Mouse (Mus musculus) heart, embryonic 14.5 days (tissue): ENCODE measurements at regions not wholly inside any gene's neighbourhood (a gene's known extent, or its start where the extent isn't known, plus 50 kb on each side); places are given as distances from the start of the nearest gene placed in this dataset.

ENCODE experiments used
- ATAC-seq: fragments of 200-750 bp; cut with Nextera tagmentation; 2 replicates; pipeline ENCODE4 v1.8.0; 2017; ENCODE audit warnings: low read depth, moderate TSS enrichment; ENCODE audit not compliant: insufficient number of reproducible peaks, insufficient read depth, low FRiP score
- H3K27ac ChIP-seq, 2 experiments: fragments of 200-500 bp in 1 of 2; fragments of 300-500 bp in 1 of 2; sonication (generic) in 1 of 2; replicated peaks in 1 of 2; 2 replicates each; pipeline ENCODE4 v1.5.1; 2012 to 2014; ENCODE audit warnings: low read depth in 2 of 2, low read length in 2 of 2, control low read depth in 1 of 2, mild to moderate bottlenecking in 1 of 2, mixed read lengths in 1 of 2; ENCODE audit not compliant: control insufficient read depth in 1 of 2, insufficient read depth in 1 of 2
- H3K27me3 ChIP-seq: fragments of 300-500 bp; sonication (generic); 2 replicates; pipeline ENCODE4 v1.6.1; 2014; ENCODE audit warnings: mild to moderate bottlenecking, low read length, control low read depth; ENCODE audit not compliant: control insufficient read depth, insufficient read depth
- H3K36me3 ChIP-seq: fragments of 300-500 bp; sonication (generic); 2 replicates; pipeline ENCODE4 v1.6.1; 2014; ENCODE audit warnings: mild to moderate bottlenecking, control low read depth, low read length, mixed read lengths; ENCODE audit not compliant: control insufficient read depth, insufficient read depth
- H3K4me1 ChIP-seq, 2 experiments: fragments of 200-500 bp in 1 of 2; fragments of 300-500 bp in 1 of 2; sonication (generic) in 1 of 2; 2 replicates each; pipeline ENCODE4 v1.6.1; 2012 to 2014; ENCODE audit warnings: low read length in 2 of 2, control low read depth in 1 of 2, mixed read lengths in 1 of 2; ENCODE audit not compliant: control insufficient read depth in 2 of 2, insufficient read depth in 2 of 2
- H3K4me2 ChIP-seq: fragments of 300-500 bp; sonication (generic); 2 replicates; pipeline ENCODE4 v1.6.1; 2014; ENCODE audit warnings: mild to moderate bottlenecking, low read length
- H3K4me3 ChIP-seq, 2 experiments: fragments of 200-500 bp in 1 of 2; fragments of 300-500 bp in 1 of 2; sonication (generic) in 1 of 2; 2 replicates each; pipeline ENCODE4 v1.5.1; 2012 to 2014; ENCODE audit warnings: low read length in 2 of 2, mild to moderate bottlenecking in 2 of 2, control low read depth in 1 of 2, low read depth in 1 of 2, moderate library complexity in 1 of 2; ENCODE audit not compliant: control insufficient read depth in 1 of 2, insufficient read depth in 1 of 2
- H3K9ac ChIP-seq: fragments of 300-500 bp; sonication (generic); 2 replicates; pipeline ENCODE4 v1.6.1; 2014; ENCODE audit warnings: mild to moderate bottlenecking, low read length
- H3K9me3 ChIP-seq: fragments of 300-500 bp; sonication (generic); 2 replicates; pipeline ENCODE4 v1.6.1; 2016; ENCODE audit warnings: low read length, control low read depth; ENCODE audit not compliant: control insufficient read depth
- WGBS: fragments of 180-500 bp; shearing (Covaris S2); extraction: QIAGEN DNeasy Blood & Tissue Kit; methylation state at CpG from one replicate; pipeline ENCODE4 v1.1.7; 2014; 5-methylcytosine and 5-hydroxymethylcytosine counted together

DNA sequence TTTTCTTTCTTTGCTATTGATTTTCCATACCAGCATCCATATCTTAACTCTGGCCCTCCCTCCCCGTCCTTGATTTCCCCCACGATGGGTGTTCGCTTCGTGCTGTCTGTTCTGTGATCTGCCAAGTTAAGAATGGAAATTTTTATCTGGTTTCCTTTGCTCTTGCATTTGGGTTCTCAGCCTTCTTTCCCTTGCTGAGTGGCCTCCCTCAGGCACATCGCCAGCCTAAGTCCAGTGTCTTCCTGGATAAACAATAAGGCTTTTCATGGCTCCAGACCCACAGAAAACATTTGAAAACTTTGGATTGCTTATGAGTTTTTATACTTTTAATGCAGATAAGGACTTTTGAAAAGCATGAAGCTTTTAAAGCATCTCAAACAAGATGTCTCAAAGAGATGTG lies 355.9 kb upstream of the Maf start:
- Histone ChIP-seq H3K4me3 (no peak overlapping the region), H3K9me3 (no peaks in the 10 kb centered on the region), H3K36me3 (no peaks in the 10 kb centered on the region), H3K27me3 (no peaks in the 10 kb centered on the region), H3K9ac (no peak overlapping the region), H3K4me1 (no peaks in the 10 kb centered on the region), H3K27ac (no peak overlapping the region), H3K4me2 (no peak overlapping the region)
- no peak for ATAC-seq
- 68% methylated on average over 5 of the region's 5 CpGs for WGBS

DNA sequence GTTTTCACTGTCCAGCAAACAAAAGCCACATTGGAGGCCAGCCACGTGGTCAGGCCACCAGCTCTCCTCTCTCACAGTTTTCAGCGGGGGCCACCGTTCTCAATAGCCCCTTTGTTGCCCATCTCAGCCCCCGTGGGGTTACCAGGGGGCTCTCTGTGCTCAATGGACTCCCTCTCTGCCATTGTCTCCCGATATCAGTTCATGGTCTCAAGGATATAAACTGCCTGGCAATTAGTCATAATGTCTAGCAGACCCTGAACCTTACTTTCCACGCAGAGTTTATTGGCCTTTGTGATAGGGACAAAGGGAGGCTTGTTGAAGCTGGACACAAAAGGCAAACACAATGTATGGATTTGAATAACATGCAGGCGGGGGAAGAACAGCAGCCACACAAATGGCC lies 345.9 kb upstream of the Maf start:
- WGBS: 59% methylated on average over 7 of the region's 7 CpGs
- ATAC-seq: no peak
- Histone ChIP-seq H3K4me1 (0 out of 4 replicates have a peak, but pooled peaks cover 0 to 2% of the 10 kb centered on the region in 2 experiments), H3K9ac (no peak overlapping the region), H3K4me2 (no peak overlapping the region), H3K27ac (no peak overlapping the region), H3K27me3 (no peaks in the 10 kb centered on the region), H3K36me3 (no peaks in the 10 kb centered on the region), H3K9me3 (no peaks in the 10 kb centered on the region), H3K4me3 (no peak overlapping the region)

DNA sequence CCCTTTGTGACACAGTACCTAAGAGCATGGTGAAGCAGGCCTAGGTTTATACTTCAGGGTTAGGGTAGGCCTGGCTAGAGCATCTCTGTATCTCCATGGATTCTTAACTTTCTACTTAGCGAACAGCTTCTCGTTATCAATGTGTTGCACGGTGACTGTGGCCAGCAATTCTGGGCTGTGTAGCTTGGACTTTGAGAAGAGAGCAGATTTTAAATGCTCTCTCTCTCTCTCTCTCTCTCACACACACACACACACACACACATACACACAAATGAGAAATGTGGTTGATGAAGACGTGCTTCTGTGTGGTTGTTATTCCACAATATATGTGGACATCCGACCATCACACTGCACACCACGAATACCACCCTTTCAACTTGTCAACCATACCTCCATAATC lies 345.4 kb upstream of the Maf start:
- Histone ChIP-seq H3K4me2 (no peak overlapping the region), H3K4me1 (0 out of 4 replicates have a peak, but pooled peaks cover 0 to 2% of the 10 kb centered on the region in 2 experiments), H3K27ac (no peak overlapping the region), H3K27me3 (no peaks in the 10 kb centered on the region), H3K4me3 (no peak overlapping the region), H3K36me3 (no peaks in the 10 kb centered on the region), H3K9ac (no peak overlapping the region), H3K9me3 (no peaks in the 10 kb centered on the region)
- WGBS: 57% methylated on average over 6 of the region's 6 CpGs
- no peak for ATAC-seq

DNA sequence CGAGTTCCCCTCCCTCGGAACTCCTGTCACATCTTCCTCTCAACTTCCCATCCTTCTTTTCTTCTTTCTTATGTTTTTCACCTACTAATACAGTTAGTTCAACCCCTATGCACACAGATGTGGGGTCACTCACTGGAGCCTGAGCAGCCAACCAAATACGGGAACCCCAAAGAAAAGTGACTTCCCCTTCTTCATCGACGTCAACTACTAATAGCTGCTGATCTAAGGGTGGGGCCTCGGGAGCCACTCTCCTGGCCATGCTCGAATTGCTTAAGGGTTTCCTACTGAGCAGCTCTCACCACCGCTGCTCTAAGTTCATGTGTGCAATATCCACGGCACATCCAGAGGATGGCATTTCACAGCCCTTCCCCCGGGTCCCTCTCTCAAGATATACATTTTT lies 340.9 kb upstream of the Maf start:
- H3K27me3 ChIP-seq: no peaks in the 10 kb centered on the region
- 80% methylated on average over 10 of the region's 10 CpGs for WGBS
- H3K36me3 ChIP-seq: no peaks in the 10 kb centered on the region
- no peak overlapping the region for H3K27ac ChIP-seq
- no peaks in the 10 kb centered on the region for H3K9me3 ChIP-seq
- 0 out of 4 replicates have a peak, but pooled peaks cover 0 to 2% of the 10 kb centered on the region in 2 experiments for H3K4me1 ChIP-seq
- ATAC-seq: no peak
- no peak overlapping the region for H3K9ac ChIP-seq
- no peak overlapping the region for H3K4me3 ChIP-seq
- no peak overlapping the region for H3K4me2 ChIP-seq

GRCm38 (mm10) chr8:116046859-116047258 lies 339.3 kb upstream of the Maf start:
- Histone ChIP-seq H3K27me3 (no peaks in the 10 kb centered on the region), H3K4me2 (no peak overlapping the region), H3K4me3 (no peak overlapping the region), H3K9me3 (no peaks in the 10 kb centered on the region), H3K9ac (no peak overlapping the region), H3K36me3 (no peaks in the 10 kb centered on the region), H3K4me1 (no peaks in the 10 kb centered on the region), H3K27ac (no peak overlapping the region)
- 67% methylated on average over 3 of the region's 3 CpGs for WGBS
- ATAC-seq: no peak

- Histone ChIP-seq H3K4me3 (no peak overlapping the region), H3K27ac (no peak overlapping the region), H3K36me3 (no peaks in the 10 kb centered on the region), H3K9me3 (no peaks in the 10 kb centered on the region), H3K4me1 (no peaks in the 10 kb centered on the region), H3K27me3 (no peaks in the 10 kb centered on the region), H3K4me2 (no peak overlapping the region), H3K9ac (no peak overlapping the region)
- ATAC-seq: no peak
- WGBS: 84% methylated on average over 3 of the region's 3 CpGs
Observed at GRCm38 (mm10) chr8:116045526-116045925, 337.9 kb upstream of the Maf start.

GRCm38 (mm10) chr8:116043381-116043780 lies 335.8 kb upstream of the Maf start:
- Histone ChIP-seq H3K36me3 (no peaks in the 10 kb centered on the region), H3K4me1 (no peaks in the 10 kb centered on the region), H3K9ac (no peak overlapping the region), H3K27ac (no peak overlapping the region), H3K9me3 (no peaks in the 10 kb centered on the region), H3K4me2 (no peak overlapping the region), H3K4me3 (no peak overlapping the region), H3K27me3 (no peaks in the 10 kb centered on the region)
- no peak for ATAC-seq
- 81% methylated on average over 4 of the region's 4 CpGs for WGBS

DNA sequence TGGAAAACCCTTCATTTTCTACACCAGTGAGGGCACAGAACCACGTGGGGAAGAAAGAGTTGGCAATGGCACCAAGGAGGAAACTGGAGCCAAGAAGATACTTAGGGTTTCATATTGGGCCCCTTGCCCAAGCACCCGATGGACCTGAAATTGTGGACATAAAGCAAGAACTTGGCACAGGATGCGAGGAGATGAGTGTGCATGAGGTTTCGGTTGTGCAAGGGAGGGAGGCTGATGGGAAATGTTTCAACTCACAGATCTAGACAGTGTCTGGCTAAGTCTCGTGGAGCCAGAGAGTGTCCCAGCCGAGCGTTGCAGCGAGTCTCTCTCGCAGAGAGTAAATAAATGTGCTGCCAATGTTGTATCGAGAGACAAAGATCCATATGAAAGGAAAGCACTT lies 323.4 kb upstream of the Maf start:
- no peak overlapping the region for H3K4me2 ChIP-seq
- H3K4me1 ChIP-seq: 0 out of 4 replicates have a peak, but pooled peaks cover 0 to 2% of the 10 kb centered on the region in 2 experiments
- no peaks in the 10 kb centered on the region for H3K36me3 ChIP-seq
- H3K9me3 ChIP-seq: no peaks in the 10 kb centered on the region
- ATAC-seq: no peak
- no peaks in the 10 kb centered on the region; the same call in 1 of the 2 replicates for H3K27me3 ChIP-seq
- H3K4me3 ChIP-seq: no peak overlapping the region
- no peak overlapping the region for H3K9ac ChIP-seq
- H3K27ac ChIP-seq: no peak overlapping the region
- 87% methylated on average over 10 of the region's 10 CpGs for WGBS
